Mouse (Mus musculus): ENCODE results near the gene Grasp. TPM values are rescaled to one million over a fixed set of nuclear protein-coding genes. Genes with fewer than 3 reads are reported as not detected.
A peak's percentile ranks its signal among the peaks of the same experiment; 100 is the strongest.

Gene Grasp
- polyA plus RNA-seq, 1 experiment from 2014 or later, result 2.4 TPM

GRCm38 (mm10) chr15:101232607-101233006 lies 8.6 kb downstream of the Grasp start:
- H3K4me2 ChIP-seq, result no peak overlapping the region
- no peaks in the 10 kb centered on the region for H3K36me3 ChIP-seq
- no peak overlapping the region for H3K9ac ChIP-seq
- H3K27ac ChIP-seq (replicated peaks), result no peak overlapping the region
- H3K4me1 ChIP-seq (replicated peaks), result 0 out of 2 replicates have a peak, but pooled peaks cover 12% of the 10 kb centered on the region
- no peak overlapping the region for H3K4me3 ChIP-seq
- H3K27me3 ChIP-seq, result no peaks in the 10 kb centered on the region
- 78% methylated on average over 4 of the region's 4 CpGs for WGBS
- no peaks in the 10 kb centered on the region for H3K9me3 ChIP-seq
- no peak for ATAC-seq (ENCODE audit: low FRiP score, low read depth)

GRCm38 (mm10) chr15:101233183-101233582 lies 9.2 kb downstream of the Grasp start:
- 0 out of 2 replicates have a peak, but pooled peaks cover 12% of the 10 kb centered on the region for H3K4me1 ChIP-seq (replicated peaks)
- H3K36me3 ChIP-seq, result no peaks in the 10 kb centered on the region
- no peak overlapping the region for H3K27ac ChIP-seq (replicated peaks)
- ATAC-seq (ENCODE audit: low FRiP score, low read depth), result no peak
- 88% methylated on average over 3 of the region's 3 CpGs for WGBS
- no peak overlapping the region for H3K4me3 ChIP-seq
- H3K4me2 ChIP-seq, result no peak overlapping the region
- no peak overlapping the region for H3K9ac ChIP-seq
- H3K27me3 ChIP-seq, result no peaks in the 10 kb centered on the region
- H3K9me3 ChIP-seq, result no peaks in the 10 kb centered on the region

- no peak for ATAC-seq (ENCODE audit: low FRiP score, low read depth)
- H3K27ac ChIP-seq (replicated peaks), result no peak overlapping the region
- H3K4me1 ChIP-seq (replicated peaks), result peaks cover 15% of the 10 kb centered on the region; the same call in 1 of the 2 replicates
- H3K4me3 ChIP-seq, result no peak overlapping the region
- no peak overlapping the region for H3K9ac ChIP-seq
- no peak overlapping the region for H3K4me2 ChIP-seq
- H3K27me3 ChIP-seq, result no peaks in the 10 kb centered on the region
- no peaks in the 10 kb centered on the region for H3K36me3 ChIP-seq
- H3K9me3 ChIP-seq, result no peaks in the 10 kb centered on the region
- WGBS, result 24% methylated on average over 11 of the region's 11 CpGs
These were observed 9.8 kb downstream of the Grasp start for GRCm38 (mm10) chr15:101233641-101234275.

- Histone ChIP-seq H3K27me3 (no peaks in the 10 kb centered on the region), H3K4me2 (no peak overlapping the region), H3K9ac (no peak overlapping the region), H3K4me1 (replicated peaks) (peaks cover 22% of the 10 kb centered on the region), H3K27ac (replicated peaks) (no peak overlapping the region), H3K9me3 (no peaks in the 10 kb centered on the region), H3K36me3 (no peaks in the 10 kb centered on the region), H3K4me3 (no peak overlapping the region)
- WGBS, result 56% methylated on average over 10 of the region's 10 CpGs
- no peak for ATAC-seq (ENCODE audit: low FRiP score, low read depth)
These were observed 10.8 kb downstream of the Grasp start for GRCm38 (mm10) chr15:101234611-101235341.

- Histone ChIP-seq H3K9ac (no peak overlapping the region), H3K4me2 (no peak overlapping the region), H3K36me3 (no peaks in the 10 kb centered on the region), H3K4me1 (replicated peaks) (peaks cover 22% of the 10 kb centered on the region), H3K4me3 (no peak overlapping the region), H3K9me3 (no peaks in the 10 kb centered on the region), H3K27me3 (no peaks in the 10 kb centered on the region), H3K27ac (replicated peaks) (no peak overlapping the region)
- WGBS, result 28% methylated on average over 5 of the region's 5 CpGs
- no peak for ATAC-seq (ENCODE audit: low FRiP score, low read depth)
These were observed 11.3 kb downstream of the Grasp start for GRCm38 (mm10) chr15:101235342-101235698.

- Histone ChIP-seq H3K9ac (no peak overlapping the region), H3K27ac (replicated peaks) (no peak overlapping the region), H3K4me3 (no peak overlapping the region), H3K9me3 (no peaks in the 10 kb centered on the region), H3K36me3 (no peaks in the 10 kb centered on the region), H3K27me3 (no peaks in the 10 kb centered on the region), H3K4me2 (no peak overlapping the region), H3K4me1 (replicated peaks) (peaks cover 23% of the 10 kb centered on the region)
- peak; percentile 11; the same call in 1 of the 2 replicates for ATAC-seq (ENCODE audit: low FRiP score, low read depth)
- 25% methylated on average over 12 of the region's 12 CpGs for WGBS
These were observed 11.8 kb downstream of the Grasp start for GRCm38 (mm10) chr15:101235728-101236327.

GRCm38 (mm10) chr15:101236878-101237277 lies 12.9 kb downstream of the Grasp start:
- no peak overlapping the region for H3K9ac ChIP-seq
- H3K36me3 ChIP-seq, result no peaks in the 10 kb centered on the region
- no peak overlapping the region for H3K4me2 ChIP-seq
- no peaks in the 10 kb centered on the region for H3K9me3 ChIP-seq
- no peak overlapping the region for H3K27ac ChIP-seq (replicated peaks)
- no peak overlapping the region for H3K4me3 ChIP-seq
- ATAC-seq (ENCODE audit: low FRiP score, low read depth), result no peak
- peaks cover 23% of the 10 kb centered on the region for H3K4me1 ChIP-seq (replicated peaks)
- WGBS, result 15% methylated on average over 3 of the region's 3 CpGs
- no peaks in the 10 kb centered on the region for H3K27me3 ChIP-seq

- no peaks in the 10 kb centered on the region for H3K27me3 ChIP-seq
- 9% methylated on average over 28 of the region's 28 CpGs for WGBS
- H3K9ac ChIP-seq, result no peak overlapping the region; the same call in 1 of the 2 replicates
- peak overlapping the region; percentile 65 for H3K4me2 ChIP-seq
- H3K4me1 ChIP-seq (replicated peaks), result peaks cover 23% of the 10 kb centered on the region
- peak; percentile 47 for ATAC-seq (ENCODE audit: low FRiP score, low read depth)
- peak overlapping the region; percentile 27 for H3K4me3 ChIP-seq
- no peaks in the 10 kb centered on the region for H3K36me3 ChIP-seq
- H3K27ac ChIP-seq (replicated peaks), result no peak overlapping the region
- no peaks in the 10 kb centered on the region for H3K9me3 ChIP-seq
These were observed 15.0 kb downstream of the Grasp start for GRCm38 (mm10) chr15:101238885-101239511.

GRCm38 (mm10) chr15:101239821-101240220 lies 15.8 kb downstream of the Grasp start:
- H3K36me3 ChIP-seq, result no peaks in the 10 kb centered on the region
- H3K4me2 ChIP-seq, result no peak overlapping the region
- no peaks in the 10 kb centered on the region for H3K9me3 ChIP-seq
- H3K27ac ChIP-seq (replicated peaks), result no peak overlapping the region
- H3K9ac ChIP-seq, result no peak overlapping the region
- H3K4me3 ChIP-seq, result no peak overlapping the region
- H3K4me1 ChIP-seq (replicated peaks), result peaks cover 23% of the 10 kb centered on the region
- WGBS, result 60% methylated on average over 8 of the region's 8 CpGs
- no peak for ATAC-seq (ENCODE audit: low FRiP score, low read depth)
- no peaks in the 10 kb centered on the region for H3K27me3 ChIP-seq

- Histone ChIP-seq H3K4me3 (peak overlapping the region; percentile 10; the same call in 1 of the 2 replicates), H3K9ac (peak overlapping the region; percentile 20; the same call in 1 of the 2 replicates), H3K36me3 (no peaks in the 10 kb centered on the region), H3K27ac (replicated peaks) (no peak overlapping the region), H3K27me3 (no peaks in the 10 kb centered on the region), H3K9me3 (no peaks in the 10 kb centered on the region), H3K4me1 (replicated peaks) (peaks cover 20% of the 10 kb centered on the region), H3K4me2 (peak overlapping the region; percentile 50)
- peak; percentile 68 for ATAC-seq (ENCODE audit: low FRiP score, low read depth)
- WGBS, result 14% methylated on average over 10 of the region's 10 CpGs
These were observed 16.8 kb downstream of the Grasp start for GRCm38 (mm10) chr15:101240799-101241204.

- H3K4me1 ChIP-seq (replicated peaks), result peaks cover 22% of the 10 kb centered on the region
- ATAC-seq (ENCODE audit: low FRiP score, low read depth), result no peak
- no peaks in the 10 kb centered on the region for H3K9me3 ChIP-seq
- WGBS, result 74% methylated on average over 9 of the region's 9 CpGs
- no peaks in the 10 kb centered on the region for H3K36me3 ChIP-seq
- peak overlapping the region; percentile 50 for H3K4me2 ChIP-seq
- H3K27me3 ChIP-seq, result no peaks in the 10 kb centered on the region
- H3K4me3 ChIP-seq, result 0 out of 2 replicates have a peak overlapping the region, but pooled peaks have one; percentile 10
- H3K27ac ChIP-seq (replicated peaks), result no peak overlapping the region
- peak overlapping the region; percentile 20; the same call in 1 of the 2 replicates for H3K9ac ChIP-seq
These were observed 17.2 kb downstream of the Grasp start for GRCm38 (mm10) chr15:101241236-101241635.

GRCm38 (mm10) chr15:101241853-101242252 lies 17.9 kb downstream of the Grasp start:
- Histone ChIP-seq H3K9ac (no peak overlapping the region), H3K4me3 (no peak overlapping the region), H3K4me2 (no peak overlapping the region), H3K4me1 (replicated peaks) (peaks cover 25% of the 10 kb centered on the region), H3K9me3 (no peaks in the 10 kb centered on the region), H3K27ac (replicated peaks) (no peak overlapping the region), H3K27me3 (no peaks in the 10 kb centered on the region), H3K36me3 (no peaks in the 10 kb centered on the region)
- ATAC-seq (ENCODE audit: low FRiP score, low read depth), result no peak
- WGBS, result 73% methylated on average over 9 of the region's 9 CpGs
